Mouse (Mus musculus): ENCODE measurements around the gene Ceacam19.

DNA sequence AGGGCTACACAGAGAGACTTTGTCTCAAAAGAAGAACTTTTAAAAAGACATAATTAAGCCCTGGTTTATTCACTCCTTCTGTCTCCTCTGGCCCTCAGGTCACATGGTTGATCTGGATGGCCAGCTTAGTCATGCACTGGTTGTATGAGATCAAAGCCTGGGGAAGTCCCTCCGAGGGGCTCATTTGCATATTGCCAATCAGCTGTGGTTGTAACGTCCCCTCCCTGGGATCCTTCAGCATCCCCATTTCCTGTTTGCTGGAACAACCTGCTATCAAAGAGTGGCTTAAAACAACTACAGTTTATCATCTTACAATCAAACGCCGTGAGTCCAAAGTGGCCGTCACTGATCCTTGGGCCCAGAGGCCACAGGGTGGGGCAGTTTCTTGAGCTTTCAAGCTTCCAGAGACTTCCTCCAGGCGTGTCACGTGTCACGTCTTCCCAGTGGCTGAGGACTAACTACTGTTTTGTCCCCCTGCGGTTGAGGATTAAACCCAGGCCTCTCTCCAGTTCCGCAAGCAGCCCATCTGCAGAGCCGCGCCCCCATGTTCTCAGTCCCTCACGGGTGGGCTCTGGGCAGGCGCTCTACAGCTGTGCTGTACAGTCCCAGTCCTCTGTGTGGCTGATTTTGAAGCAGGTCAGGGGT is 10.9 kb downstream of the Ceacam19 start:
- no peak for TF ChIP-seq CTCF (IDR thresholded peaks at IDR 0.05; ENCODE audit: control insufficient read depth, insufficient read depth, insufficient read length)
- TF ChIP-seq MYOD1 (IDR thresholded peaks at IDR 0.05; ENCODE audit: control insufficient read depth, insufficient read length, low read depth): no peak
- TF ChIP-seq MAX (IDR thresholded peaks at IDR 0.05): no peak
- TF ChIP-seq CEBPB (IDR thresholded peaks at IDR 0.05; ENCODE audit: low read depth): no peak
